Mouse (Mus musculus) cerebellum, adult 11 months (tissue): Measurements from ENCODE around the gene Gm867.
A peak's percentile ranks its signal among the peaks of the same experiment; 100 is the strongest.

ENCODE experiments used
- DNase-seq: peaks from one replicate; pipeline ENCODE4 v3.0.0; 2022

Gm867 gene

GRCm38 (mm10) chr10:75940520-75940919, at the start of gene Gm867:
Gene Gm867 (minus strand): TSS chr10:75940672.
- DNase-seq: no peak

GRCm38 (mm10) chr10:75979432-75979831, 39.0 kb upstream of the Gm867 start:
- DNase-seq: no peak

GRCm38 (mm10) chr10:75978835-75979157, 38.3 kb upstream of the Gm867 start:
- no peak for DNase-seq

- no peak for DNase-seq
These were observed 37.8 kb upstream of the Gm867 start for GRCm38 (mm10) chr10:75978119-75978834.

GRCm38 (mm10) chr10:75975216-75975615, 34.7 kb upstream of the Gm867 start:
- DNase-seq: no peak

- no peak for DNase-seq
These were observed 33.4 kb upstream of the Gm867 start for GRCm38 (mm10) chr10:75973846-75974245.

GRCm38 (mm10) chr10:75954381-75954811, 13.9 kb upstream of the Gm867 start, which contains the start of gene Gm5134:
Gene Gm5134 (plus strand): TSS chr10:75954514.
- DNase-seq: no peak

GRCm38 (mm10) chr10:75951424-75952050, 11.1 kb upstream of the Gm867 start:
- peak; percentile 57 for DNase-seq

- no peak for DNase-seq
These were observed 10.3 kb upstream of the Gm867 start for GRCm38 (mm10) chr10:75950791-75951210.

GRCm38 (mm10) chr10:75949053-75950045, 8.9 kb upstream of the Gm867 start:
- DNase-seq: no peak

GRCm38 (mm10) chr10:75948079-75948478, 7.6 kb upstream of the Gm867 start:
- no peak for DNase-seq

- no peak for DNase-seq
These were observed 5.4 kb upstream of the Gm867 start for GRCm38 (mm10) chr10:75945896-75946295.

- no peak for DNase-seq
These were observed 4.7 kb upstream of the Gm867 start for GRCm38 (mm10) chr10:75945213-75945612.

- DNase-seq: no peak
These were observed 3.7 kb upstream of the Gm867 start for GRCm38 (mm10) chr10:75944066-75944772.

GRCm38 (mm10) chr10:75942736-75943477, 2.4 kb upstream of the Gm867 start, which contains the start of gene Vpreb3:
Gene Vpreb3 (plus strand): TSS chr10:75943057.
- DNase-seq: no peak

- DNase-seq: no peak
These were observed 761 bp upstream of the Gm867 start for GRCm38 (mm10) chr10:75941042-75941824.

GRCm38 (mm10) chr10:75939481-75940234, 814 bp downstream of the Gm867 start:
- DNase-seq: no peak

- no peak for DNase-seq
These were observed 2.4 kb downstream of the Gm867 start for GRCm38 (mm10) chr10:75937851-75938643.
